Mouse (Mus musculus): ENCODE data around the gene Neurl3.

The Neurl3 gene

GRCm38 (mm10) chr1:36296466-36297149, 22.1 kb upstream of the Neurl3 start:
- peak; percentile 84 for DNase-seq

DNA sequence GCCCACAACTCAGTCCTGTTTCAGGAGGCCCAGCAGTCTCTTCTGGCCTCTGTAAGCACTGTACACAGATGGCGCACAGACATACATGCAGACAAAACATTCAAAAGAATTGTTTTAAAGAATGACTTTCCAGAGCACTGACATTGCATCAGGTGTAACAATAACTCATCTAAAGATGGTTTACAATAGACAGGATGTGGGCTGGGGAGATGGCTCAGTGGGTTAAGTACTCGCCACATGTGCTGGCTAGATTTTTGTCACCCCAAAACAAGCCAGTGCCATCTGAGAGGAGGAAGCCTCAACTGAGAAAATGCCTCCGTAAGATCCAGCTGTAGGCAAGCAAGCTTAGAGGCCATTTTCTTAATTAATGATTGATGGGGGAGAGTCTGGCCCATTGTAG, 19.9 kb upstream of the Neurl3 start:
- DNase-seq: no peak

- peak; percentile 9 for DNase-seq
Measured at GRCm38 (mm10) chr1:36293470-36293869, 19.0 kb upstream of the Neurl3 start.

DNA sequence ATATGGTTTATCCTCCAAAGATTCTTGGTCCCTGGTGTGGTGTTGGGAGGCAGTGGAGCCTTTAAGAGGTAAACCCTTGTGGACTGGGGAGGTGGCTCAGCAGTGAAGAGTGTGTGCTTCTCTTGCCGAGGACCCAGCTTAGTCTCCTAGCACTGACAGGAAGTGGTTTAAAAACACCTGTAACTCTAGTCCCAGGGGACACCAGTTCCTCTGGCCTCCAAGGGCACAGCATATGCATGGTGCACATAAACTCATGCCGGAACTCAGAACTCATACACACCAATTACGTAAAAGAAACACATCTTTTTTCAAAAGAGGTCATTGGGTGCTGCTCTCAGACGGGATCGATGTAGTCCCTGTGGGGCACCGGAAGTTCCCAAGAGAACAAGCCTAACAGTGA, 7.4 kb upstream of the Neurl3 start:
- no peak for DNase-seq

DNA sequence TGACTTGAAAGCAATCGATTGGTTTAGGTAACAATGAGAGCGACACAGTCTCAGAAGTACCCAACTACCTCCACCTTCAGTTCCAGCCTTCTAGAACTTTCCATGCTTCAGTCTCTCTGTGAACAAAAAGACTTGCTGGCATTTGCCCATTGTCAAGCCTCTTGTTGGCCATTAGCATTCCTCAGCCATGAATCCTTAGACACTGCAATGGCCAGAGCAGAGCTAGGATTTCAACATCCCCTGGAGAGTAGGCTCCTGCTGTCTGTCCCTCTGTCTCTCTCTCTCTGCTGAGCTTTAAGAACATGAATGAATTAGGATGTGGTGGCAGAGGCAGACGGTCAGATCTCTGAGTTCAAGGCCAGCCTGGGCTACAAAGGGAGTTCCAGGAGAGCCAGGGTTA, 6.5 kb upstream of the Neurl3 start:
- DNase-seq: no peak

DNA sequence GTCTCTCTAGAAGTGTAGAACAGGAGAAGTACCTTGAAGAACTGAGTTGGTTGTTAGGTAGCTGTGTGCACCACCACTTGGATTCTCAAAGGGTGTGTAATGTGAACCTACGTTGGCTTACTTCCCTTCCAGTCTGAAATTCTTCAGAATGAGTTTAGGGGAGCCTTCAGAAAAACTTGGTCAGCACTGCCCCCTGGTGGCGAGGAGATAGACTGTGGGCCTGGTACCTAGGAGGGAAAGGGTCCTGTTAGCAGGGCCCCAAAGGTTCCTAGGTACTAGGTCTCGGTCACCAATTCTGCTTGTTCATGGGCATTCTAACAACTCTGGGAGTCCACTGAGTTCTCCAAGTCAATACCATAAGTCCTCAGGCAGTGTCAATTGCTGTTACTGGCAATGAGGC, 4.7 kb upstream of the Neurl3 start:
- peak; percentile 76 for DNase-seq

DNA sequence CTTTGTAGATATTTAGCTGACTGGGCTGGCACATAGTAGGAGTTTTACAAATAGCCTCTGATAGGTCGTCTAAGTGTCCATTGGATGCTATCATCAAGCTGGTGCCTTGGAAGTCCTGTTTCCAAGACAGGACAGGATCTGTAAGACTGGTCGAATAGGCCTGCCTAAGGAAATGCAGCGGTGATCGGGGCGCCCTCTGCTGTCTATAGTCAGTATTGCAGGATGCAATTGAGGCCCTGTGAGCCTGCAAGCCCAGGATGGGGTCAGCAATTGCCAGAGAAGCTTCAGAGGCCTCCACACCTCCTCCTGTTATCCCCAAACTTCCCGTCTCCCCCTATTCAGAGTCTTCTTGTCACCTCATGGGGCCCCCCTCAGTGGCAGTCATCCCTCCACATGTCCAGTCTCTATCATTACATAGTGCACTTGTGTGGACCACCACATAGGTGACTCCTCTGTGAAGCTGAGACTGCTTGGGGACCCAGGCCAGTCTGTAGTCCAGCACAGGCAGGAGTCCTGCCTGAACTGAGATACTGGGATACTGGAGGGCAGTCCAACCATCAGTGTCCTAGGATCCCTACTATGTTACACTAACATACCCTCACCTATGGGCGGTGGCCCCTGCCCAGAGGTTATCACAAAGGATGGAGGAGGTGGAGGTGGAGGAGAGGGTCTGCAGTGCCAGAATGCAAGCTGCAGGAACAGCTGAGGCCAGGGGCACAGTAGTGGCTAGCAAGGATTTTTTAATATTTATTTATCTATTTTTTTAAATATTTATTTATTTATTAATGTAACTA, 3.0 kb upstream of the Neurl3 start:
- DNase-seq: peak; percentile 76

- DNase-seq: no peak
Measured at GRCm38 (mm10) chr1:36275635-36276389, 1.3 kb upstream of the Neurl3 start.

- no peak for DNase-seq
Measured at GRCm38 (mm10) chr1:36273288-36273687, 1.2 kb downstream of the Neurl3 start.

DNA sequence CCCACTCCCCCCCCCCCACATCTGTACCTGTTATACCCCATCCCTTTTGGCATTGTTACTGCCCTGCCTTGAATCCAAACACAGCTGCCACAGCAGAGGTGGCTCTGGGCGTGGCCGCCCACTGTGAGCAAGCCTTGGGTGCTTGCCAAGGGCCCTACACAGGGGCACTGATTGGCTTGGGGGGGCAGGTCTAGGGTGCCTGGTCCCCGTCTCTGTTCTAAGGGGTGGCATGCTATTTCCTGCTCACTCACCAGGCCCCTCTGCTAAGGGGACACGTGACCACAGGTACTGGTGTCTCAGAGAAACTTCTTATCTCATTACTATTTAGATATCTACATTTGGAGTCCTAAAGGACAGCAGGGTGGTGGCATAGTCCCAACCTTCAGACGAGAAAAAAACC, 1.9 kb downstream of the Neurl3 start:
- DNase-seq: no peak

DNA sequence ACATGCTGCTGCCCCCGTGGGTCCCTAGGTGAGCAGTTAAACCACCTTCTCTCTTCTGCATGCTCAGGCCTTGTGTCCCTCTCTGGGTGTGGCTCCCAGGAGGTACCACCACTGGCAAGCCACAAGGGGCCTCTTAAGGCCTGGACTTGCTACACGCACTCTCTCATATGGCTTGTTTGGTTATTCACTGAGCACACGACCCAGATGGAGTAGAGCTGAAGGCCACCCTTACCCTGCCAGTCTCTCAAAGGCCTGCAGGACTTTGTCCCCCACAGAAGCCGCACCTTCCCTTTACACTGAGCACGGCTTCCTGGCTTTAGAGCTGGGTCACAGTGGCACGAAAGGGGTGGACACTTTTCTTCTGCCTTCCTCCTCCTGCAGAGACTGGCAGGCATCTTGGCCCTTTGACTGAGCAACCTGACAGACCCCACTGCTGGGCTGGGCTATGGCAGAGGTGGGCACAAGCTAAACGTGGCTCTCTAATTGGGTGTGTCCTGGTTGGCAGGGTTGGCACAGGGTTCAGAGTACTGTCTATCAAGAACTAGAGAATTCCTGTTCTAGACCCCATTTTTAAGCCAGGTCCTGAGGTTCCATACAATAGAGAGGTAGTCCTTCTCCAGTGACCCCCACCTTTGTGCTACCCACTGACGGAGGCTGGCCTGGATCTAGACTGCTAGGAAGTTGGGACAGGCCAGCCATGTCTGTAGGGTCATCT, 2.8 kb downstream of the Neurl3 start:
- DNase-seq: no peak

- no peak for DNase-seq
Measured at GRCm38 (mm10) chr1:36270666-36271065, 3.8 kb downstream of the Neurl3 start.

GRCm38 (mm10) chr1:36269121-36269795, 5.2 kb downstream of the Neurl3 start:
- DNase-seq: no peak

GRCm38 (mm10) chr1:36267595-36267994, 6.9 kb downstream of the Neurl3 start:
- no peak for DNase-seq

GRCm38 (mm10) chr1:36266293-36266692, 8.2 kb downstream of the Neurl3 start:
- DNase-seq: peak; percentile 95

- DNase-seq: no peak
Measured at GRCm38 (mm10) chr1:36263833-36264488, 10.5 kb downstream of the Neurl3 start.

DNA sequence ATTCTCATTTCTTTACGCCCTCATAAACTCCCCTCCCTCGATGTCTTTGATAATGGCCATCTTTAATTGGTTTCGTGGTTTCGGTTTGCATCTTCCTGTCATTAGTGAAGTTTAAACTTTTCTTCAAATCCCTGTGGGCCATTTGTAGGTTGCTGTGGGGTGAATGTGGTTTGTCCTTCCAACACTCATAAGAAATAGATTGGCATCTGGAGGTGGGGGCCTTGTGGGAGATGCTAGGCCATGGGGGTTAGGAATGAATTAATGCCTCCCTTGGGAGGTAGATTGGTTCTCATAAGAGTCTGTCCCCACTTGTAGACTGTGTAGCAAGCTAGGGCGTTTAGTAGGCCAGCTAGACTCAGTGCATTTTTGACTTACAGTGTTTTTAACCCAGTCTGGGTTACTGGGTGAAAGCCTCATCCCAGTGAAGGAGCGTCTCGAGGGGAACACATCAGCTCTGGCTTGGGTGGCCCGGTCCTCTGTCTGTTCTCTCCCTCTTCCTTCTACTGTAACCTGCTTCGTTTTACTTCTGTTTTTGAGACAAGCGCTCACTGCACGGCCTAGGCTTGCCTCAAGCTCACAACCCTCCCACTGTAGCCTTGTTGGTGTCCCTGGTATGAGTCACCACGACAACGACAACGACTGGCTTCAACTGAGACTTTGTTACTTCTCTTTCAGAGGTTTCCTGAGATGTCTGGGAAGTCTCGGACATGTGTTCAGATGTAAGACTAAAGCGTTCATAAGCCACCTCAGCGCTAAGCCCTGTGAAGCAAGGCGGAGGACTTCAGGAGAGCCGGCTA, 12.6 kb downstream of the Neurl3 start:
- no peak for DNase-seq

DNA sequence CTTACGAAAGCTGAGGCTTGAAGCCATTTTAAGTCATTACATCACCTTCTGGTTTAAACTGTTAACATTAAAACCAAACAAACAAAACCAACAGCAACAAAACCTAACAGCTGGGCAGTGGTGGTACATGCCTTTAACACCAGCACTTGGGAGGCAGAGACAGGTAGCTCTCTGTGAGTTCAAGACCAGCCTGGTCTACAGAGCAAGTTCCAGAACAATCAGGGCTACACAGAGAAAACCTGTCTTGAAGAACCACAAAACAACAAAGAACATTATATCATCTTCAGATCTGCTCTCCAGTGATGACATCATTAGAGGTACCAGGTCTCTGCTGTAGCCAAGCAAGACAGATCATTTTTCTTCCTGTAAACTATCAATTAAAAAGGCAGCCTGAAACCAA, 14.1 kb downstream of the Neurl3 start:
- DNase-seq: no peak

DNA sequence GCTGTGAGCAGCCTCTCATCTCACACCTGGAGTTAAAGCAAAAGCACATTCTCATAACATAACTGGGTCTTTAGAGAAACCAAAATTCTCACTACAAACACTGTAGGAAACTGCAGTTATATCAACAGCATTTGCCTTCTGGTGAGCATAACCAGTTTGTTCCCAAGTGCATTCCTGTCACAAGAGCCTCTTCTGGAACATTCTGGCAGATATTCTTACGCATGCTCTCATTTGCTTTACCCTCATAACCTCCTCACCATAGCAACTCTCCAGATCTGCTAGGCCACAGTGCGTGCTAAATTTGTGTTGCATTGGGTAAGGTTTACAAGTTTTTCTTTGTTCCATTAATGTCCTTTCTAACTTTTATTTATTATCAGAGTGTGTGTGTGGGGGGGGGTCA, 15.2 kb downstream of the Neurl3 start:
- DNase-seq: no peak

DNA sequence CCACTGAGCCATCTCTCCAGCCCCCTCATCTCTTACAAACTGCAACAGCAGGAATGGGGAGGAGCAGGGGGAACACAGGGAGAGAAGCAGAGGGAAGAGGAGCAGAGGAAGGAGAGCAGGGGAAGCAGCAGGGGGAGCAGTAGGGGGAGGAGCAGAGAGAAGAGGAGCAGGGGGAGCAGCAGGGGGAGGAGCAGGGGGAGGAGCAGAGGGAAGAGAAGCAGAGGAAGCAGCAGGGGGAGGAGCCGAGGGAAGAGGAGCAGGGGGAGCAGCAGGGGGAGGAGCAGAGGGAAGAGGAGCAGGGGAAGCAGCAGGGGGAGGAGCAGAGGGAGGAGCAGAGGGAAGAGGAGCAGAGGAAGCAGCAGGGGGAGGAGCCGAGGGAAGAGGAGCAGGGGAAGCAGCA, 15.8 kb downstream of the Neurl3 start:
- no peak for DNase-seq

GRCm38 (mm10) chr1:36257276-36257675, 17.2 kb downstream of the Neurl3 start:
- DNase-seq: no peak
